Mouse (Mus musculus) fibroblast of lung, adult 2 months (primary cell): ENCODE results near the gene Rbm47.

Source experiments
- DNase-seq: peaks from one replicate; pipeline ENCODE4 v3.0.0-alpha.2; 2011; ENCODE audit warnings: low read depth

Rbm47 gene

GRCm38 (mm10) chr5:66124931-66125330 lies 48.0 kb downstream of the Rbm47 start:
- DNase-seq, result no peak

- no peak for DNase-seq
Observed at GRCm38 (mm10) chr5:66124089-66124400, 48.9 kb downstream of the Rbm47 start.

DNA sequence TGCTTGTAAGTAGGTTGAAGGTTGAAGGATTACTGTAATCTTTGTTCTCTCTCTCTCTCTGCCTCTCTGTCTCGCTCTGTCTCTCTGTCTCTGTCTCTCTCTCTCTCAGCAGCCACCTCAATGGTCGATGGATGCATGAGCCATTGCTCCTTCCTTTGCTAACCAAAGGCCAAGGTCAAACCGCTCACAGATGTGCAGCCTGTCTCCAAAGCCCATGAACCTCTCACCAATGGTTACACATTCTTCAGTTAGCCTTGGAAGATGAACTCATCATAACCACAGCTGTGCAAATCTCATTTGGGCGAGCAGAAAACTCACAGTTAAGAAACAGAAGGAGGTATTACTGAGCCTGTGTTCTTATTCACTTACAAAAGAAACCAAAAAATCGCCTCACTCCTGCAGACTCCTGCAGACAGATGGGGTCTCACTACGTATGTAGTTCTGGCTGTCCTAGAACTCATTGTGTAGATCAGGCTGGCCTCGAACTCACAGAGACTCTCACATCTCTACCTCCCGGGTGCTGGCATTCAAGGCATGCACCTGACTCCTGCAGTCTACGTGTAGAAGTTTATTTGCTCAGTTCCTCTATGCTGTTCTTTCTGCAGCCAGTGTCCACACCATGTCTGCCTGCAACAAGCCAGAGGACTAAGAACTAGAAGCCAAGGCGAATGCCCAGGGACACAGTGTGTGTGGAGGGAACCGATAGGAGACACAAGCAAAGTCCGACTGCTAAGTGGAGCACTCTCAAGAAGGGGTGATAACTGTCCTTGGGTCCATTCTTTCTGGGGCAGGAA lies 49.4 kb downstream of the Rbm47 start:
- no peak for DNase-seq

DNA sequence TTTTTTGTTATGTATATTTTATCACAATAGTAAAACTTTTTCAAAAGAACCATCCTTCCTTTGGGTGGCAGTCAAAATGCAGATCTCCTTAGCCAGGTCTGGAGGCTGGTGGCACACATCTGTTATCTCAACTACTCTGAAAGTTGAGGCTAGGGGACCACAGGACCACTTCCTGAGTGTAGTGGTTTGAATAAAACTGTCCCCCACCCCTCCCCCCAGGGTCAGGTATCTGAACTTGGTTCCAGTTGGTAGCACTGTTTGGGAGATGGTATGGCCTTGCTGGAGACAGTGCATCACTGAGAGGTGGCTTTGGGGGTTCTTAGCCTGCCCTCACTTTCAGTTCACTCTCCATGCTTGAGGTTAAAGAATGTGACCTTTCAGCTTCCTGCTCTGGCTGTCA lies 51.7 kb downstream of the Rbm47 start:
- DNase-seq, result no peak

- no peak for DNase-seq
Observed at GRCm38 (mm10) chr5:66114751-66115150, 58.2 kb downstream of the Rbm47 start.

DNA sequence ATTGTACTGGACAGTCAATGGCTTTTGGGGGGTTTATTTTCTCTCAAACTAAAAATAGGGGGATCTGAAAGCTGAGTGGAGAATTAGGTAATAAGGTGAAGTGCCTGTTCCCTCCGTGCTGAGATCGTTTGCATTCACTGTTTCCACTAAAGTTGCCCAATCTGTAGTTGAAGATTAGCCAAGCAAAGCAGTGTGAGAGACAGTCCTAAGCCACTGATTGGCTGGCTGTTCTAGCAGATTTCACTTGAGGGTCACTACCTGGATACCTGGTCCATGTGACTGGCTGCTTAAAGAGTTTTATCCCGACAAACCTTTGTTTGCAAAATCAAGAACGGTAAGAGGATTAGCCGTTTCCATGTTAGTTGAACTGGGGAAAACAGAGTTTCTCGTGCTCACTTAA lies 58.7 kb downstream of the Rbm47 start:
- no peak for DNase-seq

DNA sequence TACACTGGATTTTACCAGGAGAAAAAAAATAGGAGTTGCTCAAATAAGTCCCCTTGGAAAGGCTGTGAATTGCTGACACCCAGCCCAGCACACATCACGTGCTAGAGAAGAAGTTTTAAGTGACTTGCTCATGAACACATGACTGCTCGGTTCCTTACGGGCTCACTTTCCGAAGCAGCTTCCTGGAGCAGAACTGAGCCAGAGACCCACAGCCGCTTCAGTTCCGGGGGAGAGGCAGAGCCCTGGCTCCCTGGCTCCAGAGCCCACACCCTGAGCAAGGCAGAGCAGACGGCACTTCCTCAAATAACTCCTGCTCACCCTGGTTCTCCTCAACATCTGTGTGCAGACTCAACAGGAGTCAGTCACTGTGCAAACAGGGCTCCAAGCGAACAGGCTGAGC lies 60.9 kb downstream of the Rbm47 start:
- peak; percentile 65 for DNase-seq

- no peak for DNase-seq
Observed at GRCm38 (mm10) chr5:66106372-66106771, 66.5 kb downstream of the Rbm47 start.

GRCm38 (mm10) chr5:66105946-66106345 lies 67.0 kb downstream of the Rbm47 start:
- DNase-seq, result peak; percentile 49

DNA sequence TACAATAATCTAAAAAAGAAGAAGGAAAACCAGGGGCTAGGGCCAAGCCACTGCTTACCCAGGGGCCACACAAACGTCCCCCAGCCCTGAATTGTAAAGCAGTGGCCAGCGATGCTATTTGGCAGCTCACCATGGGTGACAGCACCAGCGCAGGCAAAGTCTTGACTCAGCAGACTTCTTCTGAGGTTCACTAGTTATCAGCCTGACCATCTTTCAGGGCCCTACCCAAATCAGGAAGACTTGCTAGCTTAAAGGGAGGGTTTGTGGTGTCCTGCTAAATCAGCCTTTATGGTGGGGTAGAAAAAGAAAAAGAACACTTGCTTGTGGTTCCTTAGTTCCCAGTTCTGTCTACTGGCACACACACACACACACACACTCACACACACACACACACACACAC lies 67.6 kb downstream of the Rbm47 start:
- no peak for DNase-seq

GRCm38 (mm10) chr5:66103386-66103785 lies 69.5 kb downstream of the Rbm47 start:
- no peak for DNase-seq

DNA sequence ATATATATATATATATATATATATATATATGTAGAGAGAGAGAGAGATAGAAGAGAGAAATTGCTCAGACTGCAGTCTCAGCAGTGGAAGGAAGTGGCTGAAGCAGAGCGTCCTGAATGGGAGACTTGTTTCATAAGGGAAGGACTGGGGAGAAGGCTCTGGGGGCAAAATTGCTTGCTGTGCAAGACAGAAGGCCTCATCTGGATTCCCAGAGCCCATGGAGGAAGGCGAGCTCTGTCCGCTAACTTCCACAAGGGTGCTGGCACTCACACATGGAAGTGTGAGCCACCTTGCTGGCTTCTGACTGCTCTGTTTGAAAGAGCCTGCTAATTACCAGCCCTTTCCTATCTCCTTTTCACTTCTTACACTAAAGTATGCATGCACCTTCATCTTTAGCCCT lies 70.1 kb downstream of the Rbm47 start:
- DNase-seq, result no peak

GRCm38 (mm10) chr5:66101577-66101976 lies 71.3 kb downstream of the Rbm47 start:
- DNase-seq, result no peak

GRCm38 (mm10) chr5:66100322-66100721 lies 72.6 kb downstream of the Rbm47 start:
- no peak for DNase-seq

GRCm38 (mm10) chr5:66098094-66098871 lies 74.6 kb downstream of the Rbm47 start:
- no peak for DNase-seq

DNA sequence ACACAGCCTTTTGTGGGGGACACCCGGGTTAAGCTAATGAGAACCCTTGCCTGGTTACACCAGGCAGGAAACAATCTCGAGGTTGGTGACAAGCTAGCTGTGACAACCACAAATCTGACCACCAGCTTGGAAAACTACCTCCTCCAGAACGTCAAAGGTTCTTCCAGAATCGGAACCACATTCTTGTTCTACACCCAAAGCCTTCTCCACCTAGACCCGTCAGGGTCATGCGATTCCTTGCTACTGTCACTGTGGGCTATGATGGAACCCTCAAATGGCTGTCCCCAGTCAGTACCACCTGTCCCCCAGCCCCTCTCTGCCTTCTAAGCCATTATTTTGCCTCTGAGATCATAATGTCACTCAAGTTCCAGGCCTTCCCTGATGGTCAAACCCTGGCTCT lies 76.8 kb downstream of the Rbm47 start:
- DNase-seq, result no peak

DNA sequence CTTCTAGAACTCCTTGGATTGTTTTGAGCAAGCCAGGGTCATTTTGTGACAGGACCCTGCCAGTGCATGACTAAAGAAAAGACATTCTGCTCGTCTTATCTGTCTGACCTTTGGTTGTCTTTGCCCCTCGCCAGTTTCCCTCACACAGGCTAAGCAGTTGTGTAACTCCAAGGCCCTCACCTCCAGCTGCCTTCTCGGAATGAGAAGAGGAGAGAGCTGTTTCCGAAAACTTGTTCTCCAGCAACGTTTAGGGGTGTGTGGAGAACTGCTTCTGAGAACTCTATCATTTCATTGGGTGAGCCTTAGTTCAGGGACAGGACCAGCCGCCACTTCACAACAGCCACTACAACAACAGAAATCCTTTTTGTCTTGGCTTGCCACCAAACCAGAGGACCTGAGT lies 77.8 kb downstream of the Rbm47 start:
- DNase-seq, result no peak

DNA sequence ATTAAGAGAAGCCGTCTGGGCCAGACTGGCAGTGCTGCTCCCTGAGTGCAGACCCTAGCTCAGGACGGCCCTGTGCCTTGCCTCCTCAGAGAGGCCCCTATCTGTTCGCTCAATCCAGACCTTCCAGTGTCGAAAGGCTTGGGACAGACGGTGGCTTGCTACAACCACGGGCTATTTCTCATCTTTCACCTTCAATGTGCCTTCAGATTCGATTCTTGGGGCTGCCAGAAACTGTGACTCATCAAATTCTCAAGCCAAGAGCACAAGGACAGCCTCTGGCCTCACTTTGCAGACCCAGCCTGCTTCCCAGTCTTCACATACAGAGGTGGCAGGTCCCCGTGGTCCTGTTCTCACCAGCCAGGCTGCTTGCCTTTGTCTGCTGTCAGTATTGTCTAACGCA lies 82.9 kb downstream of the Rbm47 start:
- peak; percentile 59 for DNase-seq

DNA sequence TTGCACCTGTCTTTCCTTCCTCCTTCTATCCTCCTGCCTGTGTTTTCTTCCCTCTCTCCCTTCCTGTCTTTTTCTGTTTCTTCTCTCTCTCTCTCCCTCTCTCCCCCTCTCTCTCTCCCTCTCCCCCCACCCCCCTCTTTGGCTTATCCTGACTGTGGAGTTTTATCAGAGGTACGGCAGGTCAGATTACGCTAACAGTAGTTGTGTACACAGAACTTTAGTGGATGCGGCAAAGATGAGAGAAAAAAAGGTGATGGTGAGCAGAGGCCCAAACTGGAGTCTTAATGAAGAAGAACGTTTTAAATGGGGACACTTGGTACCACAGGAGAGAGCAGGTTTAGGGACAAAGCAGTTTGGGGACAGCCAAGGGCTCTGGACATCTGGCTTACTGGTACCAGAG lies 83.3 kb downstream of the Rbm47 start:
- DNase-seq, result no peak

DNA sequence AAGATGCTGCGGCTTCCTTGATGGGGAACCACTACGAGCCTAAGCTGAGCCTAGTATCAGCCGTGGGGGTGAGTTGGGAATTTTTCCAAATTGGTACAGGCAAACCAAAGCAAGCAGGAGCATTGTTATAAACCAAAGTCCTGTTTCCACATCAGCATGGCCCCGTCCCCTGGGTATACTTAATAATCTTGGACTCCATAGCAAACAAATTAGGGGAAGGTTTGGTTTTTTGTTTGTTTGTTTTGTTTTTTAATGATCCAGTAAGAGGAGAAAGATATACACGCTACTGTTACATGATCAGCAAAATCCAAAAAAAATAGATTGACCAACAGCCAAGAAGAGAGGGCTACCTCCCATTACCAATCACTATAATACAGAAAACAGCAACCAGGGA lies 84.0 kb downstream of the Rbm47 start:
- DNase-seq, result no peak

DNA sequence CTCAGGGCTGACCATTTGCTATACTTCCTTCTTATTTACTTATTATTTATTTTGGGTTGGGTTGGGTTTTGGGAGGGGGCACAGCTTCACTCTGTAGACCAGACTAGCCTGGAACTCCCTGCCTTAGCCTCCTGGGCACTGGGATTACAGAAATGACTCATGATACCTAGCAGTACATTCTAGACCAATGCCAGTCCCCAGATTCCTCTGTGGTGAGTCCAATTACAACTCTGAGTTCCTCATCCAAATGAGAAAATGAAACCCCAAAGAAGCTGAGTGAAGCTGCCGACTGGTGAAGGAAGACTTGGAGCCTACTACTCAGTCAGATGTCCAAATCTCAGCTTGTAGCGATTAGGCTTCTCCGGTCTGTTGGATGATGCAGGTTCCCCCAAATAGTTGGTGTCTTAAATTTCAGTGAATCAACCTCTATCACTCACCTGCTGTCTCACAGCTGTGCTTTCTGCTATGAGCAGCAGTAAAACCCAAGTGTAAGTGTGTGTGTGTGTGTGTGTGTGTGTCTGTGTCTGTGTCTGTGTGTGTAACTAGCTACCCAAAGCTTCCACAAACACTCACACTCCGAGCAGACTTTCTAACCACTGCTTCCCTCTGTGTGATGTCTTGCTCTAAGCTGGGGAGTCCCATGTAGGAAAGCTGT lies 84.5 kb downstream of the Rbm47 start:
- no peak for DNase-seq

GRCm38 (mm10) chr5:66086952-66087351 lies 86.0 kb downstream of the Rbm47 start:
- DNase-seq, result no peak

DNA sequence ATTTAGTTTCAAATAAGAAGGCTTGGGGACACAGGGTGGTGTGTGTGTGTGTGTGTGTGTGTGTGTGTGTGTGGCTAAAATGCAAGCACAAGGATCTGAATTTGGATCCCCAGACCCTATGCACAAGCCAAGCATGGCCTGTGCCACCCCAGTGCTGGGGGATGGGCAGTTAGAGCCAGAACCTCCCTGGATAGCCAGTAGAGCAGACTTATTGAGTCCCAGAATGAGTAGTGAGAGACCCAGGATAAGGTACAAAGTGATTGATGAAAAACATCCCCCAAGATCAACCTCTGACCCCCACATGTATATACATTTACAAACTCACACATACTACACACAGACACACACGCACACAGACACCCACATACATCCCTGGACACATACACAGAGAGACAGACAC lies 86.6 kb downstream of the Rbm47 start:
- no peak for DNase-seq
